9 mouse cellular contexts compared by ENCODE assay signal in the genomic region with DNA sequence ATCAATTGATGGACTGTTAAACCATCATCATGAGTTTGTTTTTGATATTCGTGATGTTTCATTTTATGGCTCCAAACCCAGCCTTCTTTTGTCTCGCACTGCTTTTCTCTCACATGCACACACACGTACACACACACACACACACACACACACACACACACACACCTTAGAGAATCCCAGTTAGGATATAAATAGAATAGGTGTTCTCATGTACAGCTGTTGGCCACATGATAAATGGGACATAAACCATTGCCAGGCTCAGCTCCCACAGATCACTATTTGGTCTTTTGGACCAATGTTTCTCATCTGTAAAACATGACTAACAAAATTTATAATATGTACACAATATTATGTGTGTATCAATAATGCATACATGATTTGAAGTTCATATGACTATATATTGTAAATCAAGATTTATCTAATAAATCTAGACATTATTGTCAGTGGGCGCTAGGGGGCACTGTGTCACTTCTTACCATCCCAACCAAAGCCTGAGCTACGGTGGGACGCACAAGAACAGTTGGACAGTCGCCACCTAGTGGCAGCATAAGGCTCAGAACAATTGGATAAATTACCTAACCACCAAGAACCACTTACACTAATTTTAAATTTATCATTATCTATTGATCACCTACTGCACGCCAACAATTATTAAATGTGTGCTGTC.
DNase-seq lines count a peak whose midpoint lies in the region; ATAC-seq and TF ChIP-seq lines count a peak whose summit lies in the region.
"Had no signal": no experiment of that assay in that cellular context is flagged by ENCODE, and none has a peak within 500 bp of the region (broad histone marks: within the 10 kb centered on the region; RNA-seq: fewer than 3 reads in every experiment).

No protein-coding gene starts in this region.

- H3K4me2 ChIP-seq in forebrain, embryonic 14.5 days (ENCODE audit: low read length), result no peak overlapping the region
- no peak overlapping the region for H3K4me2 ChIP-seq in lung, embryonic 16.5 days (ENCODE audit: low read depth, low read length)

- H3K36me3 ChIP-seq in G1E (replicated peaks), result no peaks in the 10 kb centered on the region
- no peaks in the 10 kb centered on the region for H3K36me3 ChIP-seq in forebrain, embryonic 14.5 days (ENCODE audit: control insufficient read depth, insufficient read depth, low read length)
- no peaks in the 10 kb centered on the region for H3K36me3 ChIP-seq in hindbrain, embryonic 10.5 days
- H3K36me3 ChIP-seq in lung, embryonic 16.5 days (ENCODE audit: control insufficient read depth, insufficient read depth, low read length), result no peaks in the 10 kb centered on the region

- ATAC-seq in G1E (ENCODE audit: extremely low read depth, insufficient number of reproducible peaks, low FRiP score, poor library complexity, severe bottlenecking), result peak; percentile 80
- peak; percentile 92 for ATAC-seq in forebrain, embryonic 14.5 days
- ATAC-seq in lung, embryonic 16.5 days (ENCODE audit: low read depth), result peak; percentile 78

- no peaks in the 10 kb centered on the region for H3K9me3 ChIP-seq in G1E (replicated peaks)
- H3K9me3 ChIP-seq in forebrain, embryonic 14.5 days (replicated peaks; ENCODE audit: control insufficient read depth, low read length), result no peaks in the 10 kb centered on the region
- no peaks in the 10 kb centered on the region for H3K9me3 ChIP-seq in hindbrain, embryonic 10.5 days
- H3K9me3 ChIP-seq in lung, embryonic 16.5 days (ENCODE audit: control insufficient read depth, low read length), result no peaks in the 10 kb centered on the region

- peak; percentile 52; the same call in 1 of the 2 replicates for TF ChIP-seq CTCF in G1E (IDR thresholded peaks at IDR 0.05; ENCODE audit: low read depth, low read length)
- TF ChIP-seq CTCF in layer of hippocampus, adult 2 months (conservative IDR thresholded peaks at IDR 0.05), result peak; percentile 97

- H3K27ac ChIP-seq in forebrain, embryonic 14.5 days (ENCODE audit: low read depth, low read length), result no peak overlapping the region
- no peak overlapping the region for H3K27ac ChIP-seq in hindbrain, embryonic 10.5 days
- no peak overlapping the region for H3K27ac ChIP-seq in layer of hippocampus, adult 2 months
- no peak overlapping the region for H3K27ac ChIP-seq in lung, embryonic 16.5 days (ENCODE audit: low read length)
- H3K27ac ChIP-seq: macrophage had no signal

- H3K4me3 ChIP-seq in G1E (ENCODE audit: low read depth, low read length), result no peak overlapping the region
- H3K4me3 ChIP-seq in forebrain, embryonic 14.5 days (ENCODE audit: low read depth, low read length), result no peak overlapping the region
- H3K4me3 ChIP-seq in hindbrain, embryonic 10.5 days, result no peak overlapping the region
- no peak overlapping the region for H3K4me3 ChIP-seq in layer of hippocampus, adult 2 months
- no peak overlapping the region for H3K4me3 ChIP-seq in lung, embryonic 16.5 days (ENCODE audit: low read length)

- DNase-seq in G1E (ENCODE audit: low spot score), result peak; percentile 32
- DNase-seq in c-Kit-positive CD71-positive TER-119-negative erythroid progenitor cells, embryonic 14.5 days (ENCODE audit: low read depth), result peak; percentile 75
- DNase-seq in forebrain, embryonic 14.5 days (ENCODE audit: low spot score), result peak; percentile 94
- DNase-seq in hindbrain, embryonic 10.5 days (ENCODE audit: low spot score), result peak; percentile 79
- peak; percentile 81 to 90 for DNase-seq in layer of hippocampus, adult 2 months (ENCODE audit: low spot score in 2 of 2)
- DNase-seq in retina, adult 2 months (ENCODE audit: low read depth, low spot score), result peak; percentile 75
- peak; percentile 90 for DNase-seq in thymus, postnatal 25 days

- no peaks in the 10 kb centered on the region for H3K27me3 ChIP-seq in G1E (ENCODE audit: insufficient read depth, low read length)
- H3K27me3 ChIP-seq in forebrain, embryonic 14.5 days (replicated peaks; ENCODE audit: control insufficient read depth, insufficient read depth, low read length), result no peaks in the 10 kb centered on the region
- no peaks in the 10 kb centered on the region for H3K27me3 ChIP-seq in hindbrain, embryonic 10.5 days (ENCODE audit: insufficient read depth, poor library complexity, severe bottlenecking)
- no peaks in the 10 kb centered on the region for H3K27me3 ChIP-seq in lung, embryonic 16.5 days (ENCODE audit: control insufficient read depth, insufficient read depth, low read depth, low read length)

- no peak overlapping the region for H3K9ac ChIP-seq in forebrain, embryonic 14.5 days (ENCODE audit: low read length)
- no peak overlapping the region for H3K9ac ChIP-seq in lung, embryonic 16.5 days (ENCODE audit: low read length)

- WGBS in forebrain, embryonic 14.5 days, result 31% methylated on average over 8 of the region's 8 CpGs
- 32% methylated on average over 8 of the region's 8 CpGs for WGBS in hindbrain, embryonic 10.5 days
- 27% methylated on average over 8 of the region's 8 CpGs for WGBS in lung, embryonic 16.5 days

- no peaks in the 10 kb centered on the region for H3K4me1 ChIP-seq in G1E (ENCODE audit: insufficient read depth, low read depth, low read length)
- no peaks in the 10 kb centered on the region for H3K4me1 ChIP-seq in forebrain, embryonic 14.5 days (ENCODE audit: control insufficient read depth, insufficient read depth, low read length)
- H3K4me1 ChIP-seq in hindbrain, embryonic 10.5 days (replicated peaks), result no peaks in the 10 kb centered on the region
- H3K4me1 ChIP-seq in lung, embryonic 16.5 days (replicated peaks; ENCODE audit: control insufficient read depth, insufficient read depth, low read length), result no peaks in the 10 kb centered on the region

Comparison
In these comparisons a context has a peak if more than half of its experiments do, and no peak if none do; other contexts are left out.
1. DNase-seq: peak in every context shown above with its lines; median percentile 94 in forebrain, embryonic 14.5 days; 90 in thymus, postnatal 25 days; 86 in layer of hippocampus, adult 2 months; 79 in hindbrain, embryonic 10.5 days; 75 in c-Kit-positive CD71-positive TER-119-negative erythroid progenitor cells, embryonic 14.5 days; 75 in retina, adult 2 months; 32 in G1E.